Mouse (Mus musculus) bone marrow macrophage, adult 2 months (primary cell): Measurements from ENCODE around the gene Sept12.

Source experiments
- CTCF ChIP-seq: IDR thresholded peaks from 2 replicates; pipeline ENCODE4 v1.5.1; 2012; ENCODE audit warnings: low read depth, mild to moderate bottlenecking, low read length, moderate library complexity
- POLR2A ChIP-seq: IDR thresholded peaks from 2 replicates; pipeline ENCODE4 v1.6.1; 2012; ENCODE audit warnings: mild to moderate bottlenecking, low read depth, low read length, borderline replicate concordance

GRCm38 (mm10) chr16:5012036-5013005 lies 14.7 kb upstream of the Sept12 start:
- TF ChIP-seq CTCF (no peak), POLR2A (no peak)
